In genomic region chr1:60044595-60044994, GRCm38 (mm10) we compare ENCODE assay signal across 35 mouse cellular contexts.
"Had no signal": no experiment of that assay in that cellular context is flagged by ENCODE, and none has a peak within 500 bp of the region (broad histone marks: within the 10 kb centered on the region; RNA-seq: fewer than 3 reads in every experiment).

No protein-coding gene starts in this region.

- H3K4me2 ChIP-seq: heart, embryonic 11.5 days; heart, embryonic 12.5 days; heart, embryonic 13.5 days; heart, embryonic 15.5 days; hindbrain, embryonic 12.5 days; hindbrain, embryonic 13.5 days; hindbrain, embryonic 14.5 days; hindbrain, embryonic 15.5 days; intestine, embryonic 15.5 days; kidney, embryonic 15.5 days had no signal

- H3K27ac ChIP-seq: heart, embryonic 13.5 days; heart, embryonic 15.5 days; hindbrain, embryonic 10.5 days; hindbrain, embryonic 12.5 days; hindbrain, embryonic 13.5 days; hindbrain, embryonic 14.5 days; hindbrain, embryonic 15.5 days; hindbrain, postnatal 0 days; intestine, embryonic 15.5 days; kidney, embryonic 15.5 days; kidney, postnatal 0 days; layer of hippocampus, adult 2 months; left cerebral cortex, adult 2 months had no signal

- H3K36me3 ChIP-seq: heart, embryonic 12.5 days; heart, embryonic 13.5 days; heart, embryonic 15.5 days; hindbrain, embryonic 10.5 days; hindbrain, embryonic 12.5 days; hindbrain, embryonic 13.5 days; hindbrain, embryonic 15.5 days; intestine, embryonic 15.5 days; kidney, embryonic 15.5 days had no signal

- ATAC-seq: hindbrain, embryonic 16.5 days; hindbrain, postnatal 0 days; inflammation-experienced regulatory T-cells, adult 6 months; intestine, embryonic 15.5 days; intestine, embryonic 16.5 days; intestine, postnatal 0 days had no signal

- H3K27me3 ChIP-seq: hindbrain, embryonic 15.5 days had no signal

- H3K9ac ChIP-seq: heart, embryonic 12.5 days; heart, embryonic 13.5 days; heart, embryonic 15.5 days; hindbrain, embryonic 12.5 days; hindbrain, embryonic 13.5 days; hindbrain, embryonic 14.5 days; hindbrain, embryonic 15.5 days; intestine, embryonic 15.5 days; kidney, embryonic 15.5 days had no signal

- DNase-seq: heart, postnatal 10 days; heart, postnatal 14 days; heart, postnatal 36 days; heart, postnatal 4 days; kidney, adult 11 months; kidney, adult 18-20 months; kidney, adult 2 months; kidney, adult 8-10 months; kidney, adult 9 months; kidney, postnatal 10 days; kidney, postnatal 14 days; kidney, postnatal 25 days; kidney, postnatal 36 days; kidney, postnatal 4 days; layer of hippocampus, adult 9-11 months; layer of hippocampus, postnatal 36 days had no signal

- H3K4me1 ChIP-seq: hindbrain, embryonic 12.5 days had no signal

- H3K4me3 ChIP-seq: heart, embryonic 12.5 days; heart, embryonic 13.5 days; heart, embryonic 15.5 days; hindbrain, embryonic 10.5 days; hindbrain, embryonic 12.5 days; hindbrain, embryonic 13.5 days; hindbrain, embryonic 15.5 days; intestine, embryonic 15.5 days; kidney, embryonic 15.5 days; layer of hippocampus, adult 2 months; left cerebral cortex, adult 2 months had no signal

- H3K9me3 ChIP-seq: heart, embryonic 15.5 days; hindbrain, embryonic 12.5 days; hindbrain, embryonic 15.5 days; intestine, embryonic 15.5 days; kidney, embryonic 15.5 days had no signal
